Mouse (Mus musculus): ENCODE data around the gene Arl10. TPM values are rescaled to one million over a fixed set of nuclear protein-coding genes. Genes with fewer than 3 reads are reported as not detected.

Arl10 gene
- polyA plus RNA-seq, 1 experiment = 19.8 TPM

DNA sequence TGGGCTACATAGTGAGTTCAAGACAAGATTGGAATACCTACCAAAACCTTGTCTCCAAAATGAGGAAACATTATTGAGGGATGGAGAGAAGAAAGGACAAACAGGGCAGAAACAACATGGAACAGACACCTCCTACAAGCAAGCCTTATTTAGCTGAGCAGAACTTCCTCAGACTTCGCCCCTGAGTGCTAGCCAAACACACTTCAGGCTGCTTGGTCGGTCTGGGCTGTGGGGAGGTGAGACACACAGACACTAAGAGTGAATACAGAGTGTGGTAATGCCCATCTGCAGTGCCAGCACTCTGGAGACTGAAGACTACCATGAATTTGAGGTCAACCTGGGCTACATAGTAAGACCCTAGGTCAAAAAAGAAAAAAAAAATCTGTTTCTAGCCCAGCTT lies 15.2 kb upstream of the Arl10 start:
- Histone ChIP-seq H3K27me3 (ENCODE audit: control insufficient read depth, insufficient read depth, low read length) (no peaks in the 10 kb centered on the region), H3K4me3 (ENCODE audit: control insufficient read depth, insufficient read depth, low read length) (no peak overlapping the region), H3K4me1 (replicated peaks; ENCODE audit: control insufficient read depth, insufficient read depth, low read length) (peaks cover 5% of the 10 kb centered on the region), H3K27ac (ENCODE audit: control insufficient read depth, insufficient read depth, low read length) (no peak overlapping the region), H3K36me3 (ENCODE audit: control insufficient read depth, insufficient read depth, low read length) (peaks cover 44% of the 10 kb centered on the region)
- DNase-seq = no peak
- TF ChIP-seq CTCF (IDR thresholded peaks at IDR 0.05; ENCODE audit: borderline replicate concordance, control insufficient read depth, extremely low read depth, insufficient read depth, low read length, poor library complexity) (no peak), POLR2A (IDR thresholded peaks at IDR 0.05; ENCODE audit: control insufficient read depth, extremely low read depth, insufficient read depth, low read length, poor library complexity) (no peak)
- 93% methylated on average over 2 of the region's 2 CpGs for WGBS

DNA sequence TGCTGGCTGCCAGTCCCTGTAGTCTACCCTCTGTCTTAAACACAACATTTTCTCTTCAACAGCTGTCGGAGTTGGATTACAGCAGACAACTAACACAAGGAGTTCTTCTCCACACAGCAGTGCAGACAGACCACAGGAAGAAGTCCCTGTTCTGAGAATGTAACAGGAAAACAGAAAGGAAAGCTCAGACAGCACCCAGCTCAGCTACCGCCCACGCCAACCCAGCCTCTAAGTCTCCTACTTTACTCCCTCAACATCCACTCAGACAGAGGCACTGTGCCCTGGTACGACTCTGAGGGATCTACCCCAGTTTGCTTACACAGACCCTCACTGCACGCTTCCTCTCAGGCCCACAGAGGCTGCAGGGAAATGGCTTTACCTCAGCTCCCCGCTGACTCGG lies 14.2 kb upstream of the Arl10 start:
- no peak for TF ChIP-seq CTCF (IDR thresholded peaks at IDR 0.05; ENCODE audit: borderline replicate concordance, control insufficient read depth, extremely low read depth, insufficient read depth, low read length, poor library complexity)
- no peak for TF ChIP-seq POLR2A (IDR thresholded peaks at IDR 0.05; ENCODE audit: control insufficient read depth, extremely low read depth, insufficient read depth, low read length, poor library complexity)
- Histone ChIP-seq H3K36me3 (ENCODE audit: control insufficient read depth, insufficient read depth, low read length) (peaks cover 42% of the 10 kb centered on the region), H3K27me3 (ENCODE audit: control insufficient read depth, insufficient read depth, low read length) (no peaks in the 10 kb centered on the region), H3K4me3 (ENCODE audit: control insufficient read depth, insufficient read depth, low read length) (no peak overlapping the region), H3K27ac (ENCODE audit: control insufficient read depth, insufficient read depth, low read length) (no peak overlapping the region), H3K4me1 (replicated peaks; ENCODE audit: control insufficient read depth, insufficient read depth, low read length) (peaks cover 8% of the 10 kb centered on the region)
- no peak for DNase-seq
- WGBS = 94% methylated on average over 7 of the region's 7 CpGs

DNA sequence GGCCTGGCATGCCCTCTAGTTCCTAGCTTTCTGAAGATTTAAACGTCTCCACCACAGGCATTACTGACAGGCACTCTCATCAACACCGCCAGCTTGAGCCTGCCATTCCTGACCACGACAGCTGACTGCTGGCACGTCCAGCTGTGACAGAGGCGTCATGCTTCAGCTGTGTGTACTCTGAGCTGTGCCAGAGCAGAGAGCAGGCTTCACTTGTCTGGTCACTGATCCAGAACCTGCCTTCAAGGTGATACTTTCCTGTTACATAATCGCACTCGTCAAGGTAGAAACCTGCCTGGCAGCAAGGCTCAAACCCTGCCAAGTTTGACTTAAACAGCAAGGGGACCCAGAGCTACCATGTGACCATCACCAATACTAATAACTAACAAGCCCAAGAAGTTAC lies 12.3 kb upstream of the Arl10 start:
- DNase-seq = no peak
- 80% methylated on average over 7 of the region's 7 CpGs for WGBS
- H3K4me1 ChIP-seq (replicated peaks; ENCODE audit: control insufficient read depth, insufficient read depth, low read length) = peaks cover 12% of the 10 kb centered on the region
- H3K27me3 ChIP-seq (ENCODE audit: control insufficient read depth, insufficient read depth, low read length) = no peaks in the 10 kb centered on the region
- H3K27ac ChIP-seq (ENCODE audit: control insufficient read depth, insufficient read depth, low read length) = no peak overlapping the region
- H3K4me3 ChIP-seq (ENCODE audit: control insufficient read depth, insufficient read depth, low read length) = no peak overlapping the region
- H3K36me3 ChIP-seq (ENCODE audit: control insufficient read depth, insufficient read depth, low read length) = peaks cover 30% of the 10 kb centered on the region
- TF ChIP-seq CTCF (IDR thresholded peaks at IDR 0.05; ENCODE audit: borderline replicate concordance, control insufficient read depth, extremely low read depth, insufficient read depth, low read length, poor library complexity) = no peak
- no peak for TF ChIP-seq POLR2A (IDR thresholded peaks at IDR 0.05; ENCODE audit: control insufficient read depth, extremely low read depth, insufficient read depth, low read length, poor library complexity)

DNA sequence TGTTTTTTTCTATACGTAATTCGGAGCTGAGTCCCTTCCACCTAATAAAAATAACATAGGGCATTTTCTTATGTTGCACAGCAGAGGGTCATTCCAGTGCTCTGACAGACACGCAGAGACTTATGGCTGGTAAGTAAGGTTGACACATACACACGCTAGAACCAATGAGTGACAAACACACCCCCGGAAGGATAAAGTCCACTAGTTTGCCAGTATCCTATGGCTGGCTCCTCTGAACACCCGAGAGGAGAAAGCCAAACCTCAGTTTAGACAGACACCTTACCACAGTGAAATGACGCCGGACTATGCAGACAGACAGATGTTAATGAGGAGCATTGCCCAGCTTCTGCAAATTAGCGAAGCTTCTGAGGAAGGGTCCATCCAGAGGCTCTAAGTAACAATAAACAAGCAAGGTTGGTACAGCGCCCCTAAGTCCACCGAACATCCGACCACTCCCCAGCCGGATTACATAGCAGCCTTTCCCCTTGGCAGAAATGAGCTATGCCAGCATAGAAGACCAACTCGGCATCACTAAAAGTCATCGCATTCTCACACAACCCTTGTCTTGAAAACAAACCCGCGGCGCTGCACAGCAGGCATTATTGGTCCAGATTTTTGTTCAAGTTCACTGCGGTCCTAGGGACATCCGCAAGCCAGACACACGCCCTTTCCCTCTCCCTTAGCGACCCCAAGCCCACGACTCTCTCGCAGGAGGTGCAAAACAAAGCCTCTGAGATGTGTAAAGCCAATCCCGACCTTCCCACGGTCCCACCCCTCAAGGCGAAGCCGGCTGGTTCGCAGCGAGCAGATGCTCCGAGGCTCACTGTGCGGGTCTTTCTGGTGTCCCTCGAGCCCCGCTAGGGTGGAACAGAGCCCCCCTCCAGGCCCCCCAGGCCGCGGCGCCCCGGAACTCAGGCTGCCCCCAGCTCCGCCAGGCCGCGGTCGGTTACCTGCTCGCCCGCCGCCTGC lies 10.3 kb upstream of the Arl10 start:
- DNase-seq = no peak
- H3K4me3 ChIP-seq (ENCODE audit: control insufficient read depth, insufficient read depth, low read length) = peak overlapping the region; percentile 89
- no peak overlapping the region for H3K27ac ChIP-seq (ENCODE audit: control insufficient read depth, insufficient read depth, low read length)
- H3K4me1 ChIP-seq (replicated peaks; ENCODE audit: control insufficient read depth, insufficient read depth, low read length) = peaks cover 12% of the 10 kb centered on the region
- peaks cover 12% of the 10 kb centered on the region for H3K36me3 ChIP-seq (ENCODE audit: control insufficient read depth, insufficient read depth, low read length)
- no peak for TF ChIP-seq CTCF (IDR thresholded peaks at IDR 0.05; ENCODE audit: borderline replicate concordance, control insufficient read depth, extremely low read depth, insufficient read depth, low read length, poor library complexity)
- no peak for TF ChIP-seq POLR2A (IDR thresholded peaks at IDR 0.05; ENCODE audit: control insufficient read depth, extremely low read depth, insufficient read depth, low read length, poor library complexity)
- 11% methylated on average over 45 of the region's 45 CpGs for WGBS
- H3K27me3 ChIP-seq (ENCODE audit: control insufficient read depth, insufficient read depth, low read length) = no peaks in the 10 kb centered on the region

DNA sequence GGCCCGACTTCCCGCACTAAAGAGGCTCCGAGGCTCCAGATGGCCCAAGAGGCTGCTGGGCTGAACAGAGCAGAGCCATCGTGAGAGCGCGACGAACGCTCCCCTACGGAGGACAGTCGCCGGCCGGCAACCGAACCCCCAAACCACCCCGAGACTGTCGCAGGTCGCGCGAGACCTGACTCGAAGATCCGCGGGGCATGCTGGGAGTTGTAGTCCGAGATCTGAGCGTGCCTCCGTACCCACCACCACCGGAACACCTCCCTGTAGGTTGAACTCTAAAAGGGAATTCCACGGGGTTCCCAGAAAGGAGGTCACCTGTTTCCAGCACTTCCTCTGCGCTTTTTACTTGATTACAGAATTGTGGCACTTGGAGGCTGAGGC lies 9.6 kb upstream of the Arl10 start, which contains the start of gene 4833439L19Rik:
4833439L19Rik (minus strand) TSS at position 235 of the 381 bp plus-strand sequence.
- WGBS = under 1% methylated on average over 27 of the region's 27 CpGs
- H3K4me3 ChIP-seq (ENCODE audit: control insufficient read depth, insufficient read depth, low read length) = peak within 1 kb of the TSS; percentile 89
- DNase-seq = peak; percentile 98
- H3K4me1 ChIP-seq (replicated peaks; ENCODE audit: control insufficient read depth, insufficient read depth, low read length) = peaks cover 12% of the 10 kb centered on the region
- H3K27me3 ChIP-seq (ENCODE audit: control insufficient read depth, insufficient read depth, low read length) = no peaks in the 10 kb centered on the region
- H3K36me3 ChIP-seq (ENCODE audit: control insufficient read depth, insufficient read depth, low read length) = peaks cover 5% of the 10 kb centered on the region
- H3K27ac ChIP-seq (ENCODE audit: control insufficient read depth, insufficient read depth, low read length) = peak within 1 kb of the TSS; percentile 27; the same call in 1 of the 2 replicates
- TF ChIP-seq POLR2A (IDR thresholded peaks at IDR 0.05; ENCODE audit: control insufficient read depth, extremely low read depth, insufficient read depth, low read length, poor library complexity) = peak; percentile 91
- TF ChIP-seq CTCF (IDR thresholded peaks at IDR 0.05; ENCODE audit: borderline replicate concordance, control insufficient read depth, extremely low read depth, insufficient read depth, low read length, poor library complexity) = 0 out of 2 replicates have a peak, but pooled peaks have one; percentile 10

DNA sequence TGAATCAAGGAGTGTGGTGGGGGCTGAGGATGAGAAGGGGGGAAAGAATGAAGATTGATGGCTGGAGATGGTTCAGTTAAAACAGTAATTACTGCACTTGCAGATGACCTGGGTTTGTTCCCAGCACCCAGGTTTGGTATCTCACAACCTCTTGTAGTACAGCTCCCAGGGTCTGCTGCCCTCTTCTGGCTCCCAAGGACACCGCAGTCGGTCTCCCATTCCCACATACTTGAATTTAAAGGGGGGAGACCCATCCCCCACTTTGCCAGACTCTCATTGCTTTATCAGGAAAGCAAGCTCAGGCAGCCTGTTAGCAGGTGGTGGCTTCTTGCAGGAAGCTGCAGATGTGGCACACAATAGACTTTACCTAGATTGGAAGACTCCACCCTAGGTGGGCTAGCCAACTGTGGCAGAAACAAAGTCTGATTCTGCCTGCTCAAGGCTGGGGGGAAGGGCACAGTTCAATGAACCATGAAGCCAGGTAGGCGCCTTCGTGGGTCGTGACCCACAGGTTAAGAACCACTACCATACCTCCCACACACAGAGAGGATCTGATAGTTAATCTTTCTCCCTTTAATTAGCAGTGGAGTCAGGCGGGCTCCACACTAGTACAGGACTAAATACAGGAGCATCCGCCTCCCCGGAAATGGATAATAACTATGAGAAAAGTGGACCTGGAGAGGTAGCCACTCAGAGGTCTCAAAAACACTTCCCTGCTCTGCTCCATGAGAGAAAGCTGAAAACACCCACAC lies 9.0 kb upstream of the Arl10 start:
- WGBS = 64% methylated on average over 8 of the region's 8 CpGs
- TF ChIP-seq POLR2A (IDR thresholded peaks at IDR 0.05; ENCODE audit: control insufficient read depth, extremely low read depth, insufficient read depth, low read length, poor library complexity) (no peak), CTCF (IDR thresholded peaks at IDR 0.05; ENCODE audit: borderline replicate concordance, control insufficient read depth, extremely low read depth, insufficient read depth, low read length, poor library complexity) (0 out of 2 replicates have a peak, but pooled peaks have one; percentile 14)
- peak; percentile 67 for DNase-seq
- peak overlapping the region; percentile 36 for H3K4me3 ChIP-seq (ENCODE audit: control insufficient read depth, insufficient read depth, low read length)
- H3K4me1 ChIP-seq (replicated peaks; ENCODE audit: control insufficient read depth, insufficient read depth, low read length) = peaks cover 12% of the 10 kb centered on the region
- H3K36me3 ChIP-seq (ENCODE audit: control insufficient read depth, insufficient read depth, low read length) = no peaks in the 10 kb centered on the region; the same call in 1 of the 2 replicates
- H3K27me3 ChIP-seq (ENCODE audit: control insufficient read depth, insufficient read depth, low read length) = no peaks in the 10 kb centered on the region
- H3K27ac ChIP-seq (ENCODE audit: control insufficient read depth, insufficient read depth, low read length) = peak overlapping the region; percentile 27; the same call in 1 of the 2 replicates

Data from thymus, adult 2 months (tissue).